Mouse (Mus musculus): ENCODE results near the gene Izumo2. TPM values are rescaled to one million over a fixed set of nuclear protein-coding genes. Genes with fewer than 3 reads are reported as not detected.
A peak's percentile ranks its signal among the peaks of the same experiment; 100 is the strongest.

Izumo2 gene
- polyA plus RNA-seq, 1 experiment = 196 TPM

GRCm38 (mm10) chr7:44728082-44728975, 19.8 kb downstream of the Izumo2 start:
- Histone ChIP-seq H3K4me3 (ENCODE audit: control insufficient read depth, low read depth, low read length) (no peak overlapping the region), H3K27me3 (ENCODE audit: control insufficient read depth, insufficient read depth, low read length) (no peaks in the 10 kb centered on the region), H3K36me3 (ENCODE audit: control insufficient read depth, insufficient read depth, low read length) (no peaks in the 10 kb centered on the region), H3K27ac (ENCODE audit: control insufficient read depth, insufficient read depth, low read depth, low read length) (no peak overlapping the region), H3K4me1 (ENCODE audit: control insufficient read depth, insufficient read depth, low read length) (0 out of 2 replicates have a peak, but pooled peaks cover 2% of the 10 kb centered on the region)
- no peak for TF ChIP-seq POLR2A (IDR thresholded peaks at IDR 0.05; ENCODE audit: control insufficient read depth, low read depth, low read length)
- TF ChIP-seq CTCF (IDR thresholded peaks at IDR 0.05; ENCODE audit: control insufficient read depth, insufficient read depth, insufficient replicate concordance, low read depth, low read length) = no peak

DNA sequence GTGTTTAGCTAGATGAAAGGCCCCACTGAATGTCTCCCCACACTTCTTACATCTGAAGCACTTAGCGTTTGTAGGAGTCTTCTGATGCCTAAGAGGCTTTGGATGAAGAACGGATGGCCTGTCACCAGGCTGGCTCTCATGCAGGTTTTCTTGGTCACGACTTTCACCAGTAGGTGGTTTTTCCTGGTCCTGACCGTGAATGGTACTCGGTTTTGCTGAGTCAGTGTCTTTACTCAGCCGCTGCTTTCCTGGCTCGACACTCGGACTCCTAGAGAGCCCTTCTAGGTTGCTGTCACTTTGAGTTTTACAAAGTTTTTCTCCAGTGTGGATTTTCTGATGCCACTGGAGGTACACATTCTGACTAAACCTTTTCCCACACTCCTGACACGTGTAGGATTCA, 25.2 kb downstream of the Izumo2 start:
- no peaks in the 10 kb centered on the region; the same call in none of the 2 replicates for H3K36me3 ChIP-seq (ENCODE audit: control insufficient read depth, insufficient read depth, low read length)
- no peak for TF ChIP-seq CTCF (IDR thresholded peaks at IDR 0.05; ENCODE audit: control insufficient read depth, insufficient read depth, insufficient replicate concordance, low read depth, low read length)
- TF ChIP-seq POLR2A (IDR thresholded peaks at IDR 0.05; ENCODE audit: control insufficient read depth, low read depth, low read length) = no peak

DNA sequence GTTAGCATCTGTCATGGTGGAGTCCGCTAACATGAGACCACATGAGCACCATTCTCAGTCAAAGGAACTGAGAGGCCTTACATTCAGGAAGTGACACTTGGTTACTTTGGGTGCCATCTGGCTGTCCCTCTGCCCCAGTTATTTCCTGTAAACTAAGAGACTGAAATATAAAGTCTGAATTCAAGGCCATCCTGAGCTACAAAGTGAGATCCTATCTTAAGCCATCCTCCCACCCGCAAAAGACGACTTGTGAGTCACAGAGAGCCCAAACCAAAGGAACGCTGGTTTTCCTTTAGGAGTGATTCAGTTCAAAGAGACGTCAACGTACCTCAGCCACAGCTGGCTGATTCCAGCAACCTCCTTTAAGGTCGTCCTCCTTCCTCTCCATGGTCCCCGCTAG, 32.8 kb downstream of the Izumo2 start:
- no peak overlapping the region for H3K4me3 ChIP-seq (ENCODE audit: control insufficient read depth, low read depth, low read length)
- no peaks in the 10 kb centered on the region for H3K27me3 ChIP-seq (ENCODE audit: control insufficient read depth, insufficient read depth, low read length)
- H3K36me3 ChIP-seq (ENCODE audit: control insufficient read depth, insufficient read depth, low read length) = no peaks in the 10 kb centered on the region; the same call in 1 of the 2 replicates
- H3K4me1 ChIP-seq (ENCODE audit: control insufficient read depth, insufficient read depth, low read length) = peaks cover 10% of the 10 kb centered on the region
- H3K27ac ChIP-seq (ENCODE audit: control insufficient read depth, insufficient read depth, low read depth, low read length) = no peak overlapping the region
- TF ChIP-seq CTCF (IDR thresholded peaks at IDR 0.05; ENCODE audit: control insufficient read depth, insufficient read depth, insufficient replicate concordance, low read depth, low read length) = no peak
- no peak for TF ChIP-seq POLR2A (IDR thresholded peaks at IDR 0.05; ENCODE audit: control insufficient read depth, low read depth, low read length)

More for the DNA sequence above, 25.2 kb downstream of the Izumo2 start:
- Histone ChIP-seq H3K27ac (ENCODE audit: control insufficient read depth, insufficient read depth, low read depth, low read length) (no peak overlapping the region), H3K27me3 (ENCODE audit: control insufficient read depth, insufficient read depth, low read length) (no peaks in the 10 kb centered on the region), H3K4me1 (ENCODE audit: control insufficient read depth, insufficient read depth, low read length) (no peaks in the 10 kb centered on the region), H3K4me3 (ENCODE audit: control insufficient read depth, low read depth, low read length) (no peak overlapping the region)

GRCm38 (mm10) chr7:44744270-44744669, 35.7 kb downstream of the Izumo2 start:
- Histone ChIP-seq H3K27me3 (ENCODE audit: control insufficient read depth, insufficient read depth, low read length) (no peaks in the 10 kb centered on the region), H3K36me3 (ENCODE audit: control insufficient read depth, insufficient read depth, low read length) (no peaks in the 10 kb centered on the region; the same call in 1 of the 2 replicates), H3K4me1 (ENCODE audit: control insufficient read depth, insufficient read depth, low read length) (peaks cover 24% of the 10 kb centered on the region), H3K4me3 (ENCODE audit: control insufficient read depth, low read depth, low read length) (no peak overlapping the region; the same call in 1 of the 2 replicates), H3K27ac (ENCODE audit: control insufficient read depth, insufficient read depth, low read depth, low read length) (no peak overlapping the region)
- TF ChIP-seq CTCF (IDR thresholded peaks at IDR 0.05; ENCODE audit: control insufficient read depth, insufficient read depth, insufficient replicate concordance, low read depth, low read length) (no peak), POLR2A (IDR thresholded peaks at IDR 0.05; ENCODE audit: control insufficient read depth, low read depth, low read length) (no peak)

DNA sequence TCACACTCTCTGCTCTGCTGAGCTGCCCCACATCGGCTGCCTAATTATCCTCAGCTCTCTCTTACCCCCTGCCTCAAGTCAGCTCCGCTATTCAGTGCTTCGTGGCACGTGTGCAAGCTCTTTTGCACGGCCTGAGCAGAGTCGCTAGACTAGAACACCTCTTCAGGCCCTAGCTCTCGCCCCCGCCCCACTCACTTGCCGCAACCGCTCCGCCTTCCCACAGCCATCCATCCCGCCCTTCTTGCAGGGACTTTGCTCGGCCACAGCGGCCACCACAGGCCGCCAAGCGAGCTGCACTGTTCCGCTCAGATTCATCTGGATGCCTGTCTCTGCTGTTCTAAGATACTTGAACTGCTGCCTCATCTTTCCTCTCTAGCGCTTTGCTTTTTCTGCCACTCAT, 36.5 kb downstream of the Izumo2 start:
- no peak for TF ChIP-seq POLR2A (IDR thresholded peaks at IDR 0.05; ENCODE audit: control insufficient read depth, low read depth, low read length)
- TF ChIP-seq CTCF (IDR thresholded peaks at IDR 0.05; ENCODE audit: control insufficient read depth, insufficient read depth, insufficient replicate concordance, low read depth, low read length) = peak; percentile 64; the same call in 1 of the 2 replicates
- Histone ChIP-seq H3K4me1 (ENCODE audit: control insufficient read depth, insufficient read depth, low read length) (peaks cover 25% of the 10 kb centered on the region), H3K36me3 (ENCODE audit: control insufficient read depth, insufficient read depth, low read length) (no peaks in the 10 kb centered on the region; the same call in 1 of the 2 replicates), H3K27ac (ENCODE audit: control insufficient read depth, insufficient read depth, low read depth, low read length) (no peak overlapping the region), H3K27me3 (ENCODE audit: control insufficient read depth, insufficient read depth, low read length) (no peaks in the 10 kb centered on the region), H3K4me3 (ENCODE audit: control insufficient read depth, low read depth, low read length) (peak overlapping the region; percentile 69)

DNA sequence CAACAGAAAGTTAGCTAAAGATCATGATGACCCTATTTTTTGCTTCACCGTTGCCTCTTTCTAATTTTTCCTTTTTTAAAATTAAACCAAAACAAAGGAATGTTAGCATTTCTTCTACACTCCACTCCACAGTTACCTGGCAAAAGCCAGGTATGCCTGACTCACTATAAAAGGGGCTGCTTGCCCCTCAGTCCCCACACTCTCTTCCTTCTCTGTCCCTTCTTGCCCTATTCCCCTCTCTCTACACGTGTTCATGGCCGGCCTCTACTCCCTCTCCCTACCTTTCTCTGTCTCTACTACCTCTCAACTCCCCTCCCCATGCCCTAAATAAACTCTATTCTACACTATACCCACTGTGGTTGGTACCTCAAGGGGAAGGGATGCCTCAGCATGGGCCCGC, 38.6 kb downstream of the Izumo2 start:
- peaks cover 2% of the 10 kb centered on the region for H3K36me3 ChIP-seq (ENCODE audit: control insufficient read depth, insufficient read depth, low read length)
- H3K4me1 ChIP-seq (ENCODE audit: control insufficient read depth, insufficient read depth, low read length) = peaks cover 25% of the 10 kb centered on the region
- peak overlapping the region; percentile 15 for H3K4me3 ChIP-seq (ENCODE audit: control insufficient read depth, low read depth, low read length)
- no peak for TF ChIP-seq CTCF (IDR thresholded peaks at IDR 0.05; ENCODE audit: control insufficient read depth, insufficient read depth, insufficient replicate concordance, low read depth, low read length)
- TF ChIP-seq POLR2A (IDR thresholded peaks at IDR 0.05; ENCODE audit: control insufficient read depth, low read depth, low read length) = no peak
- H3K27ac ChIP-seq (ENCODE audit: control insufficient read depth, insufficient read depth, low read depth, low read length) = no peak overlapping the region
- H3K27me3 ChIP-seq (ENCODE audit: control insufficient read depth, insufficient read depth, low read length) = no peaks in the 10 kb centered on the region
